Mouse (Mus musculus): ENCODE results near the gene Tmem235. TPM values are rescaled to one million over a fixed set of nuclear protein-coding genes. Genes with fewer than 3 reads are reported as not detected.
A peak's percentile ranks its signal among the peaks of the same experiment; 100 is the strongest.
"Not testable (repeated sequence)": the region's sequence is repeated elsewhere in the genome, so short reads cannot be mapped to it uniquely, and the experiment has no call there.

Gene Tmem235
- polyA plus RNA-seq (2015; fragmentation: Nextera tagmentation; extraction: Ambion mirVana): not detected in 2 replicates

DNA sequence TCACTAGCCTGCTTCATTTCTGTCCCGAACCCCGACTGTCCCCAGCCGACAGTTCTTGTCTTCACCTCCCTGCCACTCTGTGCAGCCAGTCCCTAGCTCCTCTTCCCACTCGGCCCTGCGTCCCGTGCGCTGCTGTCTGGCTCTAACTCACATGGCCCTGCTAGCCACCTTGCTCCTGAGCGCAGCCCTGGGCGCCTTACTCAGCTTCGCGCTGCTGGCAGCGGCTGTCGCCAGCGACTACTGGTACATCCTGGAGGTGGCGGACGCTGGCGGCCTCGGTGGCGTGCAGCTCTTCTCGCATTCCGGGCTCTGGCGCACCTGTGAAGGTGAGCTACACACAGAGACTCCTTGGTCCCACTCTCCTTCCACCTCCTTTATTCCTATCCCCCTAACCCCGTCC, at the start of gene Tmem235:
TSS of gene Tmem235 (plus strand) at position 152 of the 400 bp plus-strand sequence.
- Histone ChIP-seq H3K9ac (no peak within 1 kb of the TSS), H3K4me1 (peaks cover 5% of the 10 kb centered on the region; the same call in 1 of the 2 replicates), H3K4me3 (no peak within 1 kb of the TSS), H3K27me3 (peaks cover 45% of the 10 kb centered on the region), H3K4me2 (no peak within 1 kb of the TSS), H3K9me3 (no peaks in the 10 kb centered on the region), H3K27ac (no peak within 1 kb of the TSS), H3K36me3 (peaks cover 20% of the 10 kb centered on the region)
- no peak for ATAC-seq (ENCODE audit: borderline replicate concordance, extremely low read depth, low FRiP score, low TSS enrichment)
- 4% methylated on average over 23 of the region's 23 CpGs for WGBS

DNA sequence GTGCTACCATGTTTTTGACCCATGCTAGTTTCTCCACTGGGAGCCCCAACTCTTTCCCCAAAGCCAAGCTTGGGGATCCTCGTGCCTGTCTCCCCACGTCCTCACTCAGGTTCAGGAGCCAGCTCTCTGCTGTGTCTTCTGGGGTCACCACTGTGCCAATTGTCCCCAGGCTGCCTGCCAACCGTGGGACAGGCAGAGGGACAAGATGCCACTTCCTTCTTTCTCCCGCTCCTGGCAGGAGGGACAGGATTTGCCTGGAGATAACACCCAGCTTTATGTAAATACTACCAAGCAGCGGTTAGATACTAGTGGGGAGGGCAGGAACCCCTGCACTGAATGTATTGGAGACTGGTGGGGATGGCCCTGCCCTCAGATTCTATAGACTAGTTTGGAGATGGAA, 46.7 kb upstream of the Tmem235 start:
- Histone ChIP-seq H3K27me3 (no peaks in the 10 kb centered on the region), H3K9ac (no peak overlapping the region), H3K4me1 (peaks cover 29% of the 10 kb centered on the region), H3K27ac (no peak overlapping the region), H3K4me2 (no peak overlapping the region), H3K9me3 (no peaks in the 10 kb centered on the region), H3K36me3 (peaks cover 53% of the 10 kb centered on the region), H3K4me3 (no peak overlapping the region)
- ATAC-seq (ENCODE audit: borderline replicate concordance, extremely low read depth, low FRiP score, low TSS enrichment): no peak
- WGBS: 57% methylated on average over 5 of the region's 5 CpGs

DNA sequence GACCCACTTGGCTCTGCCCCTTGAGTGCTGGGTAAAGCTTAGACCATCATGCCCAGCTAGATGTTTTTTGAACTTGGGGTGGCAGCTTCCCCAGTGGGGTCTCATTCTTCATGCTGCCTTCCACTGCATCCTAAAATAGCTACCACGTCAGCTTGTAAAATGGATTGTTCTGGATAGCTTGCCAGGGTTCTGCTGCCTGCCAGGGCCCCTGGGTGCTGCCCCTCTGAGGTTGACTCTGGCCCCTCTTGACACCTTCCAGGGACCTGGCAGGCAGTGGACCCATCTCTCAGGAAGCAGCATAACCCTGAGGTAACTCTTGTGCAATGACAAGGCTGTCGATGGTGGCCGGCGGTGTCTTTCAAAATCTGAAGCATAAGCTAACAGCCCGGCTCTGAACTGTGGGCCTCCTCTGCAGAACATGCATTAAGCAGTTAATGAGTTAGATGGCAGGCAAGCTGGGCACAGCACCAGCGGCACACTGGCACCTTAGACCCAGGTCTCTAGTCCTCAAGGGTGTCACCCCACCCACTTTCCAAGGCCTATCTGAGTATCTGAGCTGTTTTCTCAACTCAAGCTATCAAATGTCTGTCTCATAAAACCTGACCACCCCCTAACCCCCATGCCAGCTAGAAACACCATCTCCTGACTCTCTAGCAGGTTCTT, 45.7 kb upstream of the Tmem235 start:
- Histone ChIP-seq H3K9ac (no peak overlapping the region), H3K4me1 (peaks cover 25% of the 10 kb centered on the region), H3K36me3 (peaks cover 63% of the 10 kb centered on the region), H3K4me3 (no peak overlapping the region), H3K4me2 (no peak overlapping the region), H3K27ac (no peak overlapping the region), H3K9me3 (no peaks in the 10 kb centered on the region), H3K27me3 (no peaks in the 10 kb centered on the region)
- ATAC-seq (ENCODE audit: borderline replicate concordance, extremely low read depth, low FRiP score, low TSS enrichment): no peak
- 87% methylated on average over 6 of the region's 6 CpGs for WGBS

DNA sequence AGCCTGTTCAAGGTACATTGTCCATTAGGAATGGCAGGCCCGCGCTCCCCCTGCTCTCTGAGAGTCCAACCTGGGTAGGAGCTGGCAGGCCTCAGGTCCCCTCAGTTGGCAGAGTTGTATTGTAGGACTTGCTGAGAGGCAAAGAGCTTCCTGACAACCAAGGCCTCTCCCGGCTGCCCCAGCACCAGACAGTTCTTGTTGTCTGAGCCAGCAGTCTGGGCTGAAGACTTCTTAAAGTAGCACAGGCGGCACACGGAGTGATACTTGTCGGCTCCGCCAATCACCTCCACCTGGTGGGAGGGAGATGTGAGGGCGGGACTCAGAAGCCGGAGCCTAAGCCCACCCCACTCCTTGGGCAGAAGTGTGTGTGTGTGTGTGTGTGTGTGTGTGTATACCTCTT, 44.7 kb upstream of the Tmem235 start:
- not testable (repeated sequence) for H3K4me3 ChIP-seq; H3K4me2 ChIP-seq; H3K9ac ChIP-seq; H3K27ac ChIP-seq; ATAC-seq (ENCODE audit: borderline replicate concordance, extremely low read depth, low FRiP score, low TSS enrichment); H3K27me3 ChIP-seq; H3K9me3 ChIP-seq
- Histone ChIP-seq H3K36me3 (peaks cover 72% of the 10 kb centered on the region), H3K4me1 (peaks cover 15% of the 10 kb centered on the region)
- 66% methylated on average over 9 of the region's 9 CpGs for WGBS

DNA sequence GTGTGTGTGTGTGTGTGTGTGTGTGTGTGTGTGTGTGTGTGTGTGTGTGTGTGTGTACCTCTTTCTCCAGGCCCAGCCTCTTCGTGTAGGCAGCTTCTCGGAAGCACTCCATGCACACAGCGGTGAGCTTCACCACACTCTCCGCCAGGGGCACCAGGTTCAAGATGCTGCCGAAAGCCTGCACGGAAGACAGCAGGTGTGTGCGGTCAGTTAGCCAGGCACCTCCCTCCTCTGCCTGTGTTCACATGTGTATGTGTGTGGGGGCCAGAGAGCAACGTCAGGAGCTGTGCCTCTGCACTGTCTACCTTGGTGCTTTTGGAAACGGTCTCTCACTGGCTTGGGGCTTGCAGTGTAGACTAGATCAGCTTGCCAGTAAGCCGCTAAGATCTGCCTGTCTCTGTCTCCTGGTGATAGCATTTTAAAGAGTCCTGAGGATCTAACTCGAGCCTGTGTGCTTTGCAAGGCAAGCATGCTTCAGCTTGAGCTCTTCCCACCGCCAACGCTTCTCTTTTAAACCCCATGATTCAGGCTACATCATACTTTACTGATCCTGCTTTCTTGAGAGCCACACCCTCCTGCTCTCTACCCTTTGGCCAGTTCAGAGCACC, 44.1 kb upstream of the Tmem235 start:
- Histone ChIP-seq H3K9ac (no peak overlapping the region), H3K9me3 (no peaks in the 10 kb centered on the region), H3K4me1 (peaks cover 9% of the 10 kb centered on the region; the same call in 1 of the 2 replicates), H3K4me3 (no peak overlapping the region), H3K36me3 (peaks cover 78% of the 10 kb centered on the region), H3K27me3 (no peaks in the 10 kb centered on the region), H3K27ac (no peak overlapping the region), H3K4me2 (no peak overlapping the region)
- 74% methylated on average over 13 of the region's 13 CpGs for WGBS
- ATAC-seq (ENCODE audit: borderline replicate concordance, extremely low read depth, low FRiP score, low TSS enrichment): no peak

DNA sequence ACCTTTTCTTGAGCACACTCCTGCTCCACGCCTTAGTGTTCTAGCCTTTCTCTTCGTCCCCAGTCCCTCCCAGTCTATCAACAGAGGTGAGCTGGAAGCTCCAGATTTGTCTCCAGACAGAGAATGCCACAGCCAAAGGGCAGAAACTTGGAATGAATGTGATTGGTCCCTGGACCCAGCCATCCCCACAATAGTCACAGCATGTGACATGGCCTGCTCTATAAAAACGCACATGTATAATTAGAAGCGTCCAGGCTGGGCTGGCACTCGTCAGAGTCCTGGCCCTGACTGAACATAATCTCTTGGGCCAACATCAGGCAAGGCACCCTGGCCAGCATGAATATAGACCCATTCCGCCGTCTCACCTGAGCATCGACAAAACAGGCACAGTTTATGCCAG, 41.5 kb upstream of the Tmem235 start:
- Histone ChIP-seq H3K27me3 (no peaks in the 10 kb centered on the region), H3K4me3 (no peak overlapping the region), H3K36me3 (peaks cover 75% of the 10 kb centered on the region), H3K4me2 (no peak overlapping the region), H3K4me1 (peaks cover 27% of the 10 kb centered on the region), H3K27ac (no peak overlapping the region), H3K9ac (no peak overlapping the region), H3K9me3 (no peaks in the 10 kb centered on the region)
- WGBS: 82% methylated on average over 8 of the region's 8 CpGs
- no peak for ATAC-seq (ENCODE audit: borderline replicate concordance, extremely low read depth, low FRiP score, low TSS enrichment)

DNA sequence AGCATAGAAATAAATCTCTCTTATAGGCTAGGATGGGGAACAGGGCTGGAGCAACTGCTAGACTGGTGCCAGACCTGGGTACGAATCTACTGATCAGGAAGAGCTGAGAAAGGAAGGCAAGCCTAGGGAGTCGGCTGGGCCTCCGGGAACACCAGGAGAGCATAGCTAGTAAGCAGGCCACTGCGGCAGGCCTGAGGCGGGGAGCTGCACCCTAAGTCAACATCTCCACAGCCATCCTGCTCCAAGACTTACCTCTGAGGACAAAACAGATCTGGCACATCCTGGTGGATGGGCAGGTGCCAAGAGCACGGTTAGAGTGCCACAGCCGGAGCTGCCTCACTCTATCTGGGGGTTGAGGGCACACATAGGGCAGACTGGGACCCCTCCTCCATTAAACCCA, 40.4 kb upstream of the Tmem235 start:
- H3K4me3 ChIP-seq: no peak overlapping the region
- no peak overlapping the region for H3K4me2 ChIP-seq
- H3K9ac ChIP-seq: no peak overlapping the region
- no peak for ATAC-seq (ENCODE audit: borderline replicate concordance, extremely low read depth, low FRiP score, low TSS enrichment)
- no peaks in the 10 kb centered on the region for H3K9me3 ChIP-seq
- peaks cover 33% of the 10 kb centered on the region for H3K4me1 ChIP-seq
- no peaks in the 10 kb centered on the region for H3K27me3 ChIP-seq
- no peak overlapping the region for H3K27ac ChIP-seq
- WGBS: 89% methylated on average over 7 of the region's 7 CpGs
- peaks cover 68% of the 10 kb centered on the region for H3K36me3 ChIP-seq

DNA sequence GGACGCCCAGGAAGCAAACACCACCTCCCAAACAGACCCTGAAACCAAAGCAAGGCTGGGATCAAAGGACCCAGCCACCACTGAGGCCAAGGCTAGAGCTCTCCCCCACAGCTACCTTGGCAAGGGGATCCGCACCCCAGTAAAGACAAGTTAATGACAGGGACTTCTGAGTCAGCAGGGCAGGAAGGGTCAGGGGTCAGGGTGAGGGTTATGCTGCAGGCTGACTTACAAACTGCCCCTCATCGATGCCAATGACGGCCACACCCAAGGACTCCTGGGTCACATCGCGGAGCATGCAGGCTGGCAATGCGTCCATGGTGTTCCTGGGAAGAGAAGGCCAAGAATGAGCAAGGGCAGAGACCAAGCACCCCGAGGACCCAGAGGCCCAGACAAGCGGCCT, 38.7 kb upstream of the Tmem235 start:
- no peak overlapping the region for H3K4me3 ChIP-seq
- H3K36me3 ChIP-seq: peaks cover 56% of the 10 kb centered on the region
- H3K9ac ChIP-seq: no peak overlapping the region
- H3K4me1 ChIP-seq: peaks cover 44% of the 10 kb centered on the region
- no peak for ATAC-seq (ENCODE audit: borderline replicate concordance, extremely low read depth, low FRiP score, low TSS enrichment)
- H3K27ac ChIP-seq: no peak overlapping the region
- no peaks in the 10 kb centered on the region for H3K27me3 ChIP-seq
- no peak overlapping the region for H3K4me2 ChIP-seq
- WGBS: 84% methylated on average over 9 of the region's 9 CpGs
- no peaks in the 10 kb centered on the region for H3K9me3 ChIP-seq

DNA sequence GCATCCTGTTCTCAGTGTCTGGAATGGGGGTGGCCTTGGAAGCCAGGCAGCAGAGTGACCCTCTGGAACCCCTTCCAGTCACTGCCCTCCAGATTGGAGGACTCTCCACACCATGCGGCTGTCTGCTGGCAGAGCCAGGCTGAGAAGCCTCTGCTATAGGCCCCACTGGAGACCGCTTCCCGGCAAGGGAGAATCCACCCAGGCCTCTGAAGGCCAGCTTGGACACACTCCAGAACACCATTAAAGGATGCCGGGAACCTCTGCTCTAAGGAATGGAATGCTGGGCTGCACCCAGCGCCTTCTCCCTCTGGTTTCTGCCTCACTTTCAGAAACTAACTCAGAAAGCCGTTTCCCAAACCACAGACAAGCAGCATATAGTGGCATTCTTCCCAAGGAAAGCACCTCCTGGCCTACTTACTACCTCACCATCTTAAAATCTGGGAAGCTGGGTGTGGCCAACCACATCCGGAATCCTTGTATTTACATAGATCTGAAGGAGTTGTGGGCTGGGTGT, 37.8 kb upstream of the Tmem235 start:
- H3K36me3 ChIP-seq: peaks cover 46% of the 10 kb centered on the region
- peak overlapping the region; percentile 23; the same call in 1 of the 2 replicates for H3K4me2 ChIP-seq
- no peaks in the 10 kb centered on the region for H3K9me3 ChIP-seq
- no peak for ATAC-seq (ENCODE audit: borderline replicate concordance, extremely low read depth, low FRiP score, low TSS enrichment)
- H3K4me1 ChIP-seq: peaks cover 53% of the 10 kb centered on the region
- H3K4me3 ChIP-seq: no peak overlapping the region
- 44% methylated on average over 7 of the region's 7 CpGs for WGBS
- no peak overlapping the region for H3K9ac ChIP-seq
- no peaks in the 10 kb centered on the region for H3K27me3 ChIP-seq
- peak overlapping the region; percentile 53; the same call in 1 of the 2 replicates for H3K27ac ChIP-seq

DNA sequence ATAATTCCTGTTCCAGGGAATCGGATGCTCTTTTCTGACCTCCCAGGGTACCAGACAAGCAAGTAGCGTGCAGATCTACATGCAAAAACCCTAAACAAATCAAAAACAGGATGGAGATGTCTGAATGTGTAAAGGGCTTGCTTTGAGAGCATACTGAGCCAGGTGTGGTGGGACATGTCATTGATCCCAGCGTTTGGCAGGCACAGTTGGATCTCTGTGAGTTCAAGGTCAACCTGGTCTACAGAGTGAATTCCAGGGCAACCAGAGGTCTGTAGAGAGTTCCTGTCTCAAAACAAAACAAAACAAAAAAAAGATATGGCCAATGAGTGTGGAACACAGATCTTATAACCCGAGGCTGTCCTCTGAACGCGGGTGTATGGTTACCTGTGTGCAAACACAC, 37.1 kb upstream of the Tmem235 start:
- Histone ChIP-seq H3K27ac (peak overlapping the region; percentile 53; the same call in 1 of the 2 replicates), H3K4me2 (peak overlapping the region; percentile 90), H3K9ac (no peak overlapping the region), H3K36me3 (peaks cover 44% of the 10 kb centered on the region), H3K27me3 (no peaks in the 10 kb centered on the region), H3K4me3 (no peak overlapping the region), H3K9me3 (no peaks in the 10 kb centered on the region), H3K4me1 (peaks cover 60% of the 10 kb centered on the region)
- WGBS: 85% methylated on average over 6 of the region's 6 CpGs
- no peak for ATAC-seq (ENCODE audit: borderline replicate concordance, extremely low read depth, low FRiP score, low TSS enrichment)

DNA sequence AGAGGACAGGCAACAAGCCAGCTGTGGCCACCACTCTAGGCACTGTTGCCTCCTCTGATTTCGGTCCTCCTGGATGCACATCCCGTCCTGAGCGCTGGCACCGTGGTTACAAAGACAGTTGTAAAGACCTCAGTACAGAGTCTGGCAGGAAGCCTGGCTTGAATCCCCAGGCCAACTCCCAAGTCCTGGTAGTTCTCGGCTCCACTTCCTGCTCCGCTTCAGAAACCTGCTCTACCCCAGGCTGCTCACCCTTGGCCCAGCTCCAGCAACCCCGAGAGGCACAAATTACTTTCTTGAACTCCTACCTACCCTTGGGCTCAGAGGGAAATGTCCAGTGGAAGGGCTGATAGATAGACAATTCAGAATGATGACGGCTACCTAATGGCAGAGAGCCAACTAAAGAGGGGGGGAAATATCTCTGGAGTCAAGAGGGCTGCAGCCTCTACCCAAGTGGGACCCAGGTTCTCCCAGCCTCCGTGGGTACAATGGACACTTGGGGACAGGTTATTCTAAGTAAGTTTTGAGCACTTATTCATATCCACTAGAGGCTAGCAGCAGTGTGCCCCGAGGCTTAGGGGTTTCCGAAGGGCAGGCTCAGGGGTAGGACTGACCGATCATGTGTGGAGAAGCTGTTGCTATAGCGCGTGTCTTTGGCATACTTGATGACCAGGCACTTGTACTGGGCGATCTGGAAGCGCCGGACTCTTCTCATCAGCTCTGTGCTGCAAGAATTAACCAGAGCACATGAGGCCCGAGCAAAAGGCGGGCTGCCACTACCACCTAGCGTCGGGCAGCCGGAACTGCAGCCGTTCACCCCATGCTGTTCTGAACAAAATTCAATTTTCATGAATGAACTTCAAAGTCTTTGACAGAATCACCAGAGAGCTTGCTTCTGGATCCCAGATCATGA, 36.2 kb upstream of the Tmem235 start:
- H3K4me2 ChIP-seq: peak overlapping the region; percentile 90
- 7% methylated on average over 23 of the region's 23 CpGs for WGBS
- peaks cover 69% of the 10 kb centered on the region for H3K4me1 ChIP-seq
- ATAC-seq (ENCODE audit: borderline replicate concordance, extremely low read depth, low FRiP score, low TSS enrichment): peak; percentile 66
- no peaks in the 10 kb centered on the region for H3K9me3 ChIP-seq
- H3K36me3 ChIP-seq: peaks cover 38% of the 10 kb centered on the region
- H3K27ac ChIP-seq: peak overlapping the region; percentile 93
- H3K27me3 ChIP-seq: no peaks in the 10 kb centered on the region
- H3K4me3 ChIP-seq: peak overlapping the region; percentile 65
- H3K9ac ChIP-seq: peak overlapping the region; percentile 73
